Mouse (Mus musculus): ENCODE measurements around the gene Dtx1. TPM values are rescaled to one million over a fixed set of nuclear protein-coding genes. Genes with fewer than 3 reads are reported as not detected.

Dtx1 gene
- polyA plus RNA-seq, 1 experiment from 2014 or later = 3.6 TPM

DNA sequence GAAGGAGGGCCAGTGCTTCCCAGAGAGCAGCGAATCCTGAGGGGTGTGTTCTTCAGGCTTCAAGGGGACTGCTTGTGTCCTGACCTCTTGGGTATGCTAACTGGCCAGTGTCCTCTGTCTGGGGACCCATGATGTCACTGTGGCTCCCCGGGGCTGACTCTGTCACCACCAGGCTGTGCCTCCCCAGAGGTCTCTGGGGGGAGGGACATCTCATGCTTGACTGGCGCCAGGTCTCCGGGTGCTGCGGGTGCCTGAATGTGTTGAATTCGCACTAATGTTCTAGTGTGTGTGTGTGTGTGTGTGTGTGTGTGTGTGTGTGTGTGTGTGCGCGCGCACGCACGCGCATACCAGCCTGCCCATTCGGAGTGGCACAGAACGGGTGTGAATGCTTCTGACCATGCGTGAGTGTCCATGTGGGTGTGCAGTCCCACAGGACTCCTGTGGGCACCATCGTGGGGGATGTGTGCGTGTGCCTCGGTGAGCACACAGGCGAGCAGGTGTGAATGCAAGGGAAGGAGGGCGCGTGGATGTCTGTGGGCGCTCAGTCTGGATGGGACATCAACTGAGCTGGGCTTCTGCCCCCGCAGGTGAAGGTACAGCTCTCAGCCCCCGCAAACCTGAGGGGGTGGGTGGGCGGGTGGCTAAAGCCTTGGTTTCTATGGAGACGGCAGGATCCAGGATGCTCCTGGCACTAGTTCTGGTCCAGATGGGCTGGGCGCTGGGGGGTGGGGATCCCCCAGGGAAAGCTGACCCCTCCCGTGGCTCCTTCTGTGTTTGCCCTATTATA is 58.6 kb downstream of the Dtx1 start:
- H3K9me3 ChIP-seq (replicated peaks; ENCODE audit: control insufficient read depth, low read length) = no peaks in the 10 kb centered on the region
- no peaks in the 10 kb centered on the region for H3K36me3 ChIP-seq (ENCODE audit: control insufficient read depth, insufficient read depth, low read length)
- no peak overlapping the region for H3K9ac ChIP-seq (ENCODE audit: low read length)
- H3K4me3 ChIP-seq (replicated peaks; ENCODE audit: low read length) = no peak overlapping the region
- no peak overlapping the region for H3K27ac ChIP-seq (ENCODE audit: low read length)
- peaks cover 21% of the 10 kb centered on the region for H3K27me3 ChIP-seq (ENCODE audit: control insufficient read depth, insufficient read depth, low read length)
- ATAC-seq (ENCODE audit: insufficient read depth, low FRiP score) = no peak
- WGBS = 74% methylated on average over 28 of the region's 28 CpGs
- H3K4me2 ChIP-seq (ENCODE audit: low read depth, low read length) = no peak overlapping the region
- H3K4me1 ChIP-seq (ENCODE audit: control insufficient read depth, insufficient read depth, low read length) = peaks cover 8% of the 10 kb centered on the region; the same call in 1 of the 2 replicates

DNA sequence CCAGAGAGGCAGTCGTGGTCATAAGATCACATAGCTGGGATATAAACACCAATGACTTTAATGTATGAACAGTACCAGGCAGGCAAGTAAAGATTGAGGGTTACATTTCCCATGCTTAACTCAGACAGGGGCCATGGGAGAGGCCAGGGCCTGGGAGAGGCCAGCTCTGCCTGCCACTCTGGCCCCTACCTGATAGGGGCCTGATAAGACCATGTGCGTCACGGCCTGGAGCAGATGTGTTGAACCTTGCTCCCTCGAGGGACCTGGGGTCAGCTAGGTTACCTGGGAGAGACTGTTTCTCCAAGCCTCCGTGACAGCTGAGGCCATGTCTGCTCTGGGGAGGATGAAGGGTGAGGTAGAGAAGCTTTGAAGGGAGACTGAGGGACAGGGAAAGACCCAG is 60.5 kb downstream of the Dtx1 start:
- peaks cover 26% of the 10 kb centered on the region for H3K27me3 ChIP-seq (ENCODE audit: control insufficient read depth, insufficient read depth, low read length)
- no peaks in the 10 kb centered on the region for H3K36me3 ChIP-seq (ENCODE audit: control insufficient read depth, insufficient read depth, low read length)
- WGBS = 40% methylated on average over 5 of the region's 5 CpGs
- H3K27ac ChIP-seq (ENCODE audit: low read length) = no peak overlapping the region
- no peak overlapping the region for H3K9ac ChIP-seq (ENCODE audit: low read length)
- H3K4me2 ChIP-seq (ENCODE audit: low read depth, low read length) = no peak overlapping the region
- no peaks in the 10 kb centered on the region for H3K9me3 ChIP-seq (replicated peaks; ENCODE audit: control insufficient read depth, low read length)
- H3K4me1 ChIP-seq (ENCODE audit: control insufficient read depth, insufficient read depth, low read length) = peaks cover 8% of the 10 kb centered on the region; the same call in 1 of the 2 replicates
- no peak overlapping the region for H3K4me3 ChIP-seq (replicated peaks; ENCODE audit: low read length)
- ATAC-seq (ENCODE audit: insufficient read depth, low FRiP score) = no peak

DNA sequence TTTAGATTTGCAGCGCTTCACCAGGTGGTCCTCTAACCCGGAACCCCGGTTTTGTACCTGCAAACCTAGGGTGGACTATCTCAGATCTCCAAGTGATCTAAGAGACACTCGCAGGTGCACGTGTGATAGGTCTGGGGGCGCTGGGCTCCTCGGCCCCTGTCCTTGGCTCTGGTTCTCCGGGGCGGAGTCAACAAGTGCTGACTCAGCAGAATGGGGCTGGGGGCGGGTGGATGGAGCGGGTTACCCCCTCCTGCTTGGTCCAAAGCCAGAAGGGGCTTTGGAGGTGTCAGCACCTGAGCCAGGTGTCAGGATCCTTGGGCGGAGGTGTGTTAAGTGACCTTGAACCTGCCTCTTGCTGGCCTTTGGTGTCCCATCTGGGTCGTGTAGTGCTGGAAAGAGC is 61.8 kb downstream of the Dtx1 start:
- no peak for ATAC-seq (ENCODE audit: insufficient read depth, low FRiP score)
- Histone ChIP-seq H3K4me3 (replicated peaks; ENCODE audit: low read length) (no peak overlapping the region), H3K4me1 (ENCODE audit: control insufficient read depth, insufficient read depth, low read length) (peaks cover 8% of the 10 kb centered on the region; the same call in 1 of the 2 replicates), H3K27me3 (ENCODE audit: control insufficient read depth, insufficient read depth, low read length) (peaks cover 26% of the 10 kb centered on the region), H3K9ac (ENCODE audit: low read length) (no peak overlapping the region), H3K36me3 (ENCODE audit: control insufficient read depth, insufficient read depth, low read length) (no peaks in the 10 kb centered on the region), H3K9me3 (replicated peaks; ENCODE audit: control insufficient read depth, low read length) (no peaks in the 10 kb centered on the region), H3K27ac (ENCODE audit: low read length) (no peak overlapping the region), H3K4me2 (ENCODE audit: low read depth, low read length) (no peak overlapping the region)
- WGBS = 19% methylated on average over 13 of the region's 13 CpGs

DNA sequence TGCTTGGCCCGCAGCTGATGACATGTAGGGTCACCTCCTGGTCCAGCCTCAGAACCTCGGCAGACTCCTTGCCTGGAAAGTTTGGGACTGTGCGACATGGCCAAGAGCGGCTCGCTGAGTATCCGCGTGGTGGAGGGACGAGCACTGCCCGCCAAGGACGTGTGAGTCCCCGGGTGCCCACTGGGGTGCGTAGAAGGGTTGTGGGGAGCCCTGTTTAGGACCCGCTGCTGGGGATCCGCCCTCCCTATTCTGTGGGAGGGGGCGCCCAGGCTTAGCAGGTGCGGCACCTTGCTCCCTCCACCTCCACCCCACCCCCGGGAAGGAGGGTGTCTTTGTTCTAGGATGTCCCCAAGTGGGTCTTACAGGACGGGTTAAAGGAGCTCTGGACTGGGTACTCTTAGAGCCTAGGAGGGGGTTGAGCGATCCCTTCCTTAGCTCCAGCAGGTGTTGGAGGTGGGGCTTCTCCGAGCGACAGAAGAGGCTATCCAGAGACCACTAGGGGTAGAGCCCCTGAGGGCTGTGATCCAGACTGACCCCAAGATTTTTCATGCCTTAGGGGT is 62.3 kb downstream of the Dtx1 start:
- Histone ChIP-seq H3K4me2 (ENCODE audit: low read depth, low read length) (peak overlapping the region; percentile 60), H3K9ac (ENCODE audit: low read length) (0 out of 2 replicates have a peak overlapping the region, but pooled peaks have one; percentile 6), H3K36me3 (ENCODE audit: control insufficient read depth, insufficient read depth, low read length) (no peaks in the 10 kb centered on the region), H3K27ac (ENCODE audit: low read length) (no peak overlapping the region), H3K9me3 (replicated peaks; ENCODE audit: control insufficient read depth, low read length) (no peaks in the 10 kb centered on the region), H3K4me3 (replicated peaks; ENCODE audit: low read length) (peak overlapping the region; percentile 33), H3K27me3 (ENCODE audit: control insufficient read depth, insufficient read depth, low read length) (peaks cover 26% of the 10 kb centered on the region), H3K4me1 (ENCODE audit: control insufficient read depth, insufficient read depth, low read length) (peaks cover 8% of the 10 kb centered on the region; the same call in 1 of the 2 replicates)
- ATAC-seq (ENCODE audit: insufficient read depth, low FRiP score) = peak; percentile 54
- WGBS = 3% methylated on average over 21 of the region's 21 CpGs

DNA sequence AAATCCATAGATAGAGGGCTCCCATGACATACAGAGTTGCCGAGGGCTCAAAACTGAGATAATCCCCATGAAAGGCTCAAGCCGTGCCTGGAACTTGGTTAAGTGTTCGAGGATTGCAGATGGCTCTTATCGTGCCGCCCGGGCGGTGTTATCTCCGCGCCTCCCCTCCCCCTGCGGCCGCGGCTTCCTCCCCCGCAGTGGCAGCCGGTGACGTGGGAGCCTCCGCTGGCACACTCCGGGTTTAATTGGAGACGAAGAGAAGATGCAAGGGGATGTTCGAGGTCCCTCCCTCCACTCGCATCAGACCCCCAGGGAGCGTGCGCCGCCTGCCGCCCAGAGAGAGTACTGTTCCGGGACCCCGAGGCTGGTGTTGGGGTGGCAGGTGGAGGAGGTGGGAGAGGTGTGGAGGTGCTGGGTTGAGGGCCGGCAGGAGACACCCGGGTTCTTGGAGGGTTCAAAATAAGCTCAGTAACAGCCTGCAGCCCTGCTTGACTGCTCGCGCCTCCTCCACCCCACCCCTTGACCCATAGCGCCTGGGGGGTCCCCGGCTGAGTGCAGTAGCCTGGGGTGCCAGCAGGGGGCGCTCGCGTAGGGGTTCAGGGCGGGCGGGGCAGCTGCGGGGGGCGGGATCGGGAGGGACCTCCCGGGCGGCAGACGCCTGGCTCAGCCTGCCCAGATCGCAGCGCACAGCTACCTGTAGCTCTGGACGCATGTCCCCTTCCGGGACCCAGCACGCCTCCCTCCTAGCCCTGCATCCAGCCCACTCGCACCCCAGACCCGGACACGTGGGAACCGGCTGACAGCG is 63.0 kb downstream of the Dtx1 start, which contains the start of gene Rasal1:
Gene Rasal1 (plus strand): TSS at position 244 of the 805 bp plus-strand sequence.
- peak within 1 kb of the TSS; percentile 41 for H3K9ac ChIP-seq (ENCODE audit: low read length)
- H3K9me3 ChIP-seq (replicated peaks; ENCODE audit: control insufficient read depth, low read length) = no peaks in the 10 kb centered on the region
- no peak within 1 kb of the TSS for H3K27ac ChIP-seq (ENCODE audit: low read length)
- peaks cover 26% of the 10 kb centered on the region for H3K27me3 ChIP-seq (ENCODE audit: control insufficient read depth, insufficient read depth, low read length)
- H3K36me3 ChIP-seq (ENCODE audit: control insufficient read depth, insufficient read depth, low read length) = no peaks in the 10 kb centered on the region
- 1% methylated on average over 52 of the region's 53 CpGs for WGBS
- ATAC-seq (ENCODE audit: insufficient read depth, low FRiP score) = peak; percentile 28; the same call in 1 of the 2 replicates
- H3K4me2 ChIP-seq (ENCODE audit: low read depth, low read length) = peak within 1 kb of the TSS; percentile 60
- peak within 1 kb of the TSS; percentile 33 for H3K4me3 ChIP-seq (replicated peaks; ENCODE audit: low read length)
- peaks cover 8% of the 10 kb centered on the region; the same call in 1 of the 2 replicates for H3K4me1 ChIP-seq (ENCODE audit: control insufficient read depth, insufficient read depth, low read length)

DNA sequence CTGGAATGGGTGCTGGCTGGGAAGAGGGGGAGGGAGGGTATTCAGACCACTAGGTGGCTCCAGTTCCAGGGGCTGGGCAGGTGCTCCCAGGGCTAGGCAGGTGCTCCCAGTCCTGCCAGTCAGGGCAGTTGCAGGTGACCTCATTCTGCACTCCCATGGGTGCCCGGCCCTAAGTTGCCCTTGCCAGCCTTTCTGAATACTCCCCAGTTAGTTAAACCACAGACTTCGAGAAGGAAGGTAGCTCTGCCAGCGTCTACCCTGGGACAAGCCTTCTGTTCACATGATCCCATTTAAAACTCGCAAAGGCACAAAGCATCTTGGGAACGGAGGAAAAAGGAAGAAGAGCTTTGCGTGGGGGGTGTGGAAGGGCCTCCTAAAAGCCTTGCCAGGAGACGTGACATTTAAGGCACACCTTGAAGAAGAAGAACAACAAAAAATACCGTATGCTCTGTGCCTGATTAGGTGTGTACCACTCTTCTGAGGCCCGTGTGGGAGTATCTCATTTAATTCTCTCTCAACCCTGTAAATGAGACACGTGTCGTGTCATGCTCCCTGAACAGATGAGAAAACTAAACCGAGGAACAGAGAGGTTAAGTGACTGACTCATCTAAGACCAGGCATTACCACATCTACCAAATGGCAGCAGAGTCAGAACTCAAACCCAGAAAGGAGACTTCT is 63.8 kb downstream of the Dtx1 start:
- Histone ChIP-seq H3K27ac (ENCODE audit: low read length) (no peak overlapping the region), H3K4me1 (ENCODE audit: control insufficient read depth, insufficient read depth, low read length) (peaks cover 8% of the 10 kb centered on the region; the same call in 1 of the 2 replicates), H3K4me2 (ENCODE audit: low read depth, low read length) (peak overlapping the region; percentile 60), H3K27me3 (ENCODE audit: control insufficient read depth, insufficient read depth, low read length) (peaks cover 26% of the 10 kb centered on the region), H3K4me3 (replicated peaks; ENCODE audit: low read length) (peak overlapping the region; percentile 33; the same call in 1 of the 2 replicates), H3K9ac (ENCODE audit: low read length) (no peak overlapping the region), H3K36me3 (ENCODE audit: control insufficient read depth, insufficient read depth, low read length) (no peaks in the 10 kb centered on the region), H3K9me3 (replicated peaks; ENCODE audit: control insufficient read depth, low read length) (no peaks in the 10 kb centered on the region)
- ATAC-seq (ENCODE audit: insufficient read depth, low FRiP score) = no peak
- 30% methylated on average over 12 of the region's 12 CpGs for WGBS

DNA sequence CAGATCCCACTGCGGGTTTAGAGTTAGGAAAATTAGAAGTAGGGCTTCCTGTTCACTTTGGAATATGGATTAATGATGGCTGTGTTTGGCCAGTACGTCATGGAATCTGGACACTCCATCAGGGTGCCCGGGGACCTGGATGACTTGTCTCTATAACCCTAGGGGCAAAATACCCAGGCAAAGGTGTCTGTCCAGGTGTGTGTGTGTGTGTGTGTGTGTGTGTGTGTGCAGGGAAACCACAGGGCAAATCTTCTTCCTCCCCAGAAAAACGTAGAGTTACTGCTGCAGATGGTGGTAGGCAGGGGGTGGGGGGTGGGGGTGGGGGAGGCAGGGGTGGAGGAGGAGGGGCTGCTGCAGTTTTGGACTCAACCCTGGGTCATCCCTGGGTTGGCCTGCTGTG is 64.4 kb downstream of the Dtx1 start:
- Histone ChIP-seq H3K4me1 (ENCODE audit: control insufficient read depth, insufficient read depth, low read length) (peaks cover 8% of the 10 kb centered on the region; the same call in 1 of the 2 replicates), H3K4me3 (replicated peaks; ENCODE audit: low read length) (no peak overlapping the region), H3K27ac (ENCODE audit: low read length) (no peak overlapping the region), H3K4me2 (ENCODE audit: low read depth, low read length) (no peak overlapping the region), H3K9ac (ENCODE audit: low read length) (no peak overlapping the region), H3K27me3 (ENCODE audit: control insufficient read depth, insufficient read depth, low read length) (peaks cover 26% of the 10 kb centered on the region), H3K9me3 (replicated peaks; ENCODE audit: control insufficient read depth, low read length) (no peaks in the 10 kb centered on the region), H3K36me3 (ENCODE audit: control insufficient read depth, insufficient read depth, low read length) (no peaks in the 10 kb centered on the region)
- no peak for ATAC-seq (ENCODE audit: insufficient read depth, low FRiP score)
- 61% methylated on average over 4 of the region's 4 CpGs for WGBS

DNA sequence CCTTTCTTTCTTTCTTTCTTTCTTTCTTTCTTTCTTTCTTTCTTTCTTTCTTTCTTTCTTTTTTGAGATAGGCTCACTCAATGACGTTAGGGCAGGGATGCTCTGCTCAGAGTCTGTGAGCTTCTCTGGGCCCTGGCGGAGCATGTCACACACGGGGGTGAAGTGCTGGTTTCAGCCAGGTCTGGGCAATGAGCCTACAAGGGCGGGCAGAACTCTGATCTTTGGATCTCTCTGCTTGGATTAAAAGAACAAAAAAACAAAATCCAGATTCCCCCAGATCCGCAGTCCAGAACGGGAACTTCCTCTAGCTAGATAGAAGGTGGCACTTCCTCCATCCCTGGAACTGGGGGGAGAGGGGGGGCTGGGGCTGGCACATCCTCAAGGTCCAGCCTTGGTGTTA is 65.9 kb downstream of the Dtx1 start:
- Histone ChIP-seq H3K27ac (ENCODE audit: low read length) (no peak overlapping the region), H3K4me2 (ENCODE audit: low read depth, low read length) (no peak overlapping the region), H3K9me3 (replicated peaks; ENCODE audit: control insufficient read depth, low read length) (no peaks in the 10 kb centered on the region), H3K4me1 (ENCODE audit: control insufficient read depth, insufficient read depth, low read length) (peaks cover 8% of the 10 kb centered on the region; the same call in 1 of the 2 replicates), H3K9ac (ENCODE audit: low read length) (no peak overlapping the region), H3K36me3 (ENCODE audit: control insufficient read depth, insufficient read depth, low read length) (no peaks in the 10 kb centered on the region), H3K4me3 (replicated peaks; ENCODE audit: low read length) (no peak overlapping the region), H3K27me3 (ENCODE audit: control insufficient read depth, insufficient read depth, low read length) (peaks cover 26% of the 10 kb centered on the region)
- WGBS = 53% methylated on average over 6 of the region's 6 CpGs
- no peak for ATAC-seq (ENCODE audit: insufficient read depth, low FRiP score)

Measured in stomach, embryonic 16.5 days (tissue).